Mouse (Mus musculus) urinary bladder, postnatal 4 days (tissue): ENCODE measurements around the gene 5430419D17Rik.
A peak's percentile ranks its signal among the peaks of the same experiment; 100 is the strongest.

Experiments
- DNase-seq, 2 experiments: peaks; one replicate each; pipeline ENCODE4 v3.0.0; 2021 to 2022; ENCODE audit warnings: low spot score in 2 of 2

Gene 5430419D17Rik

DNA sequence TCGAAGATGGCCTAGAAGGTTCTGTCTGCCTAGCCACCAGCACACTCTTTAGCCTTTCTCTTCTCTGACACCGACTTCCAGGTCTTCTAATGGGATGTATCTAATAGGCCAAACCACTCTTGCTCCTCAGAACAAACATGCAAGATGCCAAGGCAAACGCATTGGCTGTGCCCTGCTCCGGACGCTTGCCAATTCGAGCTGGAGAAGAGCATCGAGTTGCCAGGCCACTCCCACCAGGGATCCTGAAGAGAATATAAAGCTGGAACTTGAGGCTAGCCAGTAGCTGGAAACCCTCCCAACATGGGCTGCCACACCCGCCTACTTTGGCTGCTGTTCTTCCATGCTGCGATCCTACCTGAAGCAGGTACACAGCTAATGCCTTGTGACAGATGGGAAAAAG is at the start of gene 5430419D17Rik:
TSS of gene 5430419D17Rik (plus strand) at position 282 of the 400 bp plus-strand sequence.
- DNase-seq = no peak

DNA sequence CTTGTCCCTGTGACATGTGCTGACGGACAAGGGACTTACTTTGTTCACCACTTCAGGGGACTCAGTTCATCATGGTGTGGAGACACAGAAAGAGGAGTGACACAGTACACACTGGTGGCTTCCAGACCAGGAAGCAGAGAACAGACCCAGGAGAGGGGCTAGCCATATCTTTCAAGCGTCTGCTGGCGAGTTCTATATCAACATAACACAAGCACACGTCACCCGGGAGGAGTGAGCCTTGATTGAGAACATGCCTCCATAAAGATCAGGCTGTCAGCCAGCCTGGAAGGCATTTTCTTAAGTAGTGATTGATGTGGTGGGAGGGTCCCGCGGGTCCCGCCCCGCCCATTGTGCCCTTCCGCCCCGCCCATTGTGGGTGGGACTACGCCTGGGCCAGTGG is 44.2 kb upstream of the 5430419D17Rik start:
- no peak for DNase-seq

DNA sequence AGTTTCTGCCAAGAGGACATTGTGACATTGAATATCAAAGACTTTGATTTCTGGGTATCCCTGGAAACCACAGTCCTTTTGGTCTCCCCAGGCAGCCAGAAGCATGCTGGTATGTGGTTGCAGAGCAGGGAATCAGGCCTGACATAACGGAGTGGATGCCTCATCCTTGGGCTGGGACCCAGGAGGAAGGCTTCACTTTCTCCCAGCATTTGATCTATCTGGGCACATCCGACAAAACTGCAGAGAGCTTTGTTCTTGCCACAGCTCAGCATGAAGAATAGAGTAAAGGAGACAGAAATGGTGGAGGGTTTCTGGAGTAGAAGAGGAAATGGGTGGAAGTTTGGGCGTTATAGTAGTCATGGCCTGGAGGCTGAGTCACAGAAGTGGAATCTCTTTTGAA is 41.0 kb upstream of the 5430419D17Rik start:
- DNase-seq = no peak

DNA sequence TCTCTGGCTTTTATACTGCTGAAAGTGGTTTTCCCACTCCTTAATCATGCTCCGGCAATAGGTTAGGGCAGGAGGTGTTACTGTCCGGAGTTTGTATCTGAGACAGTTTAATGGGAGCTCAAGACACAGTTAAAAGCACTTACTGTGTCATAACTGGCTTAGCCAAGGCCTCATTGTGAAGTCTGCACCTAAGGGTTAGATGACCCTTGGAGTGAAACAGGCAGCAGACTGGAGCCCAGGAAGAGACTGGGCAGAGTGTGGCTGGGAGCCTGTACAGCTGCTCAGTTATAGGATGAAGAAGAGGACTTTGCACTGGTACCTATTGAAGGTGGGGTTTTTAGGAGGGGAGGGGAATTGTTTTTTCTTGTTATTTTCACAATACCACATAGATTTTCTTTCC is 28.0 kb upstream of the 5430419D17Rik start, which contains the start of gene 4933402N03Rik:
TSS of gene 4933402N03Rik (minus strand) at position 101 of the 400 bp plus-strand sequence.
- DNase-seq = no peak

- no peak for DNase-seq
These were observed 24.0 kb upstream of the 5430419D17Rik start for GRCm38 (mm10) chr7:131150179-131150578.

- DNase-seq = no peak
These were observed 21.2 kb upstream of the 5430419D17Rik start for GRCm38 (mm10) chr7:131153044-131153443.

DNA sequence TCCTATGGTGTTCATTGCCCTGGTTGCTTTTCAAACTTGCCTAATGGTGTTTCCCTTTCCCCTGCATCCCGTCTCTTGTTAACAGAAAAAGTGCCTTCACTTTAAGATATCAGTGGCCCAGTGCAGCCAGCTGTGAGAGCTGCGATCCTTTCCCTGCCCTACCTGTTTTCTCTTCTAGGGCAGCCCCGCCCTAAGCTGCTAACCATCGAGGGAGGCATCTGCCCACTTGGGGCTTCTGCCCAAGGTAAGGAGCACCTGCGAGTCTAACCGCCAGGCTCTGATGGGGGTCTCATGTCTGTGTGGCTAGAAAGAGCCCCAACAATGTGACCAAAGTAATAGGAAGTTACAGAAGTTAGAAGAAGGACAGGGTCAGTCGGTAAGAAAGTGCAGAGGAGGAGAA is 12.0 kb upstream of the 5430419D17Rik start:
- no peak for DNase-seq

- no peak for DNase-seq
These were observed 6.4 kb upstream of the 5430419D17Rik start for GRCm38 (mm10) chr7:131167771-131168170.

- DNase-seq = no peak
These were observed 5.1 kb upstream of the 5430419D17Rik start for GRCm38 (mm10) chr7:131169099-131169498.

DNA sequence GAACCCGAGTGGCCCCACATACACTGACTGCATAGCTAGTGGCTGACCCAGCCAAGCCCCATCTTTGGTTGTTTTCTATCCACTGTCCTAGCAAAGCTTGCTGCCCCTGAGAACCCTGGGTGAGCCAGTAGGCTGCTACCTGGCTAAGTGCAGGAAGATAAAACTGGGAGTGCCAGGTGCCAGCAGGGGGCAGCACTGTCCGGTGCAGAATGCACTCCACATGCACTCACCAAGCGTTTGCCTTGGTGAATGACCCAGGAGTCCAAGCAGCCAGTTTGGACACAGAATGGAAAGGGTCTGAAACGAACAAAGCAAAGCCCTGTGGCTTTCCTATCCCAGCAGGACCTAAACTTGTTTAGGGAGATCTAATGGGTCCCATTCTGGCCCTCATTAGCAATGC is 8.5 kb downstream of the 5430419D17Rik start:
- no peak for DNase-seq

DNA sequence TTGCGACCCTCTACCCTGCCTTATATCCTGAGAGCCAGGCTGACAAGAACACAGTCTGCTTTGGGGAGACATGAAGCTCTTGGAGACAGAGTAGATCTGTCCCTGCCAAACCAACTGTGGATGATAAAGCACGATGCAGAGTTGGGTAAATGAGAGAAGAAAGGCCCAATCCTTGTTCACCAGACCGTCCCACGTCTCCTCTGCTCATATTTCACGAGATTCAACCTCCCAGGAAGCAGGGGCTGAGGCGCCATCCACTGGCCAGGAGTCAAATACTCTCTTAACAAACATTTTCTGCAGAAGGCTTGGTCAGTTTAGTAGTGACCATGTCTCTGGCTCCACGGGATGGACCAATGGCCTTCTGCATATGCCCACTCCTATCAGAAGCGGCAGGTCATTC is 10.1 kb downstream of the 5430419D17Rik start:
- no peak for DNase-seq

- no peak for DNase-seq
These were observed 12.8 kb downstream of the 5430419D17Rik start for GRCm38 (mm10) chr7:131187047-131187446.

- DNase-seq = no peak
These were observed 13.8 kb downstream of the 5430419D17Rik start for GRCm38 (mm10) chr7:131187996-131188395.

DNA sequence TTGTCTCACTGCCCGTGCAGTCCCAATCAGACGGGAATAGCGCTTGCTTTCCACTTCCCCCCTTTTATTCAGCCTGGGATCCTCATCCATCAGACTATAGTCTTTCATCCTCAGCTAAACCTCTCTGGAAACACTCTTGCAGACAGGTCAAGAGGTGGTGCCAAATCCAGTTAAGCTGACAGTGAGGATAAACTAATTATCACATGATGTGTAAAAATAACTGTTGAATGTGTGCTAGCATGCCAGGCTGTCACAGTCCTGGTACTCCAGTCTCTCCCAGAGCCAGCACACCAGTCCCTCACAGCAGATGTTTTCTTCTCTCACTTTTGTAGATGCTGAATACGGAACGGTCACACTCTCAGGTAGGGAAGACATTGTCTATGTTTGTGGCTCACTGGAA is 48.9 kb downstream of the 5430419D17Rik start:
- no peak for DNase-seq

DNA sequence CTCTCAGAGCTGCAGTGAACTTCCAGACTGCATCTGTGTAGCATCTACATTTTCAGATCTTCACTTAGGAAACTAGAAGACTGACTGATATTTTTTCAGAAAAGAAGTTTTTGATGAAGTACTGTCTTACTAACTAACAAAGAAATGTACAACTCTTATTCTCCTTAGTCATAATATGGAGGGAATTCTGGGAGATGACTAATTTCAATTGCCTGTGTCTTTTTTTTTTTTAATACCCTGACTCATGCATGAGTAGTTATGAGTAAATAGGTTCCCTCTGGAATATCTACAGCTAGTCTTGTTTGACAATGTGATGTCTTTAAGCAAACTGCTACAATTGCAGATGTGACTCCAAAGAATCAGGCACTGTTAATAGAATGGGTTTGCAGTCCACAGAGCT is 61.9 kb downstream of the 5430419D17Rik start:
- no peak for DNase-seq

DNA sequence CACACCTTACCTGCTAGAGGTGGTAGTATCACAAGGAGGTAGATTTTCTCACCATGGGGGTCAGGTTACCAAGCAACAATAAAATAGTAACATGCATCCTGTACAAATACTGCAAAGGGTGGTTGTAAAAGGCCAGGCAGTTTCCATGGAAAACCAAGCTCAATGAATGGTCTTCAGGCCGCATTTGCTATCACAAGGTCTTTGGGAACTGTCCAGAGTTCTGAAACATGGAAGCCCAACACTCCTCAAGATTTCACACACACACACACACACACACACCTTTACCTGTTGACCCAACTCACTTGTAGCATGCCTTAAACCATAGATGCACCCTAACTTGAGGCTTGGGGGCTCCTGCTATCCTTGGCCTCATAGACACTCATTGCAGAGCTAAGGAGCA is 70.8 kb downstream of the 5430419D17Rik start:
- no peak for DNase-seq

GRCm38 (mm10) chr7:131256841-131257240 is 82.6 kb downstream of the 5430419D17Rik start:
- DNase-seq = no peak

GRCm38 (mm10) chr7:131257309-131257708 is 83.1 kb downstream of the 5430419D17Rik start:
- DNase-seq = no peak

- no peak for DNase-seq
These were observed 86.7 kb downstream of the 5430419D17Rik start for GRCm38 (mm10) chr7:131260946-131261345.

GRCm38 (mm10) chr7:131264251-131264650 is 90.0 kb downstream of the 5430419D17Rik start:
- no peak for DNase-seq

GRCm38 (mm10) chr7:131265851-131266250 is 91.6 kb downstream of the 5430419D17Rik start:
- DNase-seq = no peak

DNA sequence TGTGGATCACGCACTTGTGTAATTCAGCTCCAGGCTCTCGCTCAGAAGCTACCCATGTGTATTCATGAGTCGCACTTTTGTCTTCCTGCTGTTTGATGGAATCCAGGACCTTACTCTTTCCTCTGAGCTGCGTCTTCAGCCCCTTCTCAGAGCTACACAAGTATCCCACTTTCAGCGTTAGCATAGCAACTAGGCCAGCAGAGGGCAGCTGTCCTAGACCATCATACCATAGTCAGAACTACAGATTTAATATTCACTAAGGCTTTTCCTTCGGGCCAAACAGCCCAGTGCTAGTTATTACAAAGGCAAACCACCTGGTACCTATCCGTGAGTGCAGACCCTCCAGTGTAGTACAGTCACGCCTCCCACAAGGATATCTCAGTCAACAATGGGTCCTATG is 122.9 kb downstream of the 5430419D17Rik start:
- no peak for DNase-seq

DNA sequence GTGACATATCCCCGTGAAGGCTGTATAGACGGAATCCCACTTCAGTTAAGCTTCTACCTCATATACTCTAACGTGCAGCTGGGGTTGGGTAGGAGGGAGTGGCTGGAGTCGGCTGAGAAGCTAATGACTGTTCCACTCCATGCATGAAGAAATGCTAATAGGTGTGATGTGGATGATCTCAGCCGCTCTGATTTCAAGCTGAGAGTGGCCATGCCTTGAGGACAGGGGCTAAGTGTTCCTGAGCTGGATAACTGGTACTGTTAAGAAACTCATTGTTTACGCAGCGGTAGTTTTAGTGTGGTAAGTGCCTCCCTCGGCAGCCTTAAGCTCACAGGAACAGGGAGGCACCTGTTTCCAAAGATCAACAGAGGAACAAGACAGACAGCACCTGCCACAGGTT is 129.1 kb downstream of the 5430419D17Rik start:
- DNase-seq = peak in 1 of 2 experiments; percentile 44

- DNase-seq = no peak
These were observed 132.5 kb downstream of the 5430419D17Rik start for GRCm38 (mm10) chr7:131306733-131307132.
